Mouse (Mus musculus) ES-E14 (cell line): ENCODE measurements around the gene Syngr1. TPM values are rescaled to one million over a fixed set of nuclear protein-coding genes. Genes with fewer than 3 reads are reported as not detected.

Source experiments
- DNase-seq: peaks from one replicate; pipeline ENCODE4 v3.0.0-alpha.2; 2013; ENCODE audit warnings: low read depth, low spot score
- H3K27ac ChIP-seq: 2 replicates; pipeline ENCODE4 v1.5.1; 2012; ENCODE audit warnings: low read depth, mild to moderate bottlenecking, low read length, moderate library complexity, mixed read lengths; ENCODE audit not compliant: poor library complexity, insufficient read depth, severe bottlenecking
- H3K36me3 ChIP-seq: 2 replicates; pipeline ENCODE4 v1.6.1; 2012; ENCODE audit warnings: mild to moderate bottlenecking, low read length, moderate library complexity, mixed read lengths; ENCODE audit not compliant: control insufficient read depth, poor library complexity, insufficient read depth, severe bottlenecking
- H3K4me1 ChIP-seq, 2 experiments: fragments of 150-350 bp in 1 of 2; sonication (generic) in 1 of 2; 2 replicates each; pipeline ENCODE4 v1.6.1; 2012; ENCODE audit warnings: low read length in 2 of 2, mild to moderate bottlenecking in 1 of 2, mixed read lengths in 1 of 2; ENCODE audit not compliant: control insufficient read depth in 2 of 2, insufficient read depth in 2 of 2, poor library complexity in 1 of 2
- H3K4me3 ChIP-seq, 2 experiments: fragments of 150-350 bp in 1 of 2; sonication (generic) in 1 of 2; 2 replicates each; pipeline ENCODE4 v1.5.1; 2012; ENCODE audit warnings: low read length in 2 of 2, low read depth in 1 of 2, mild to moderate bottlenecking in 1 of 2, mixed read lengths in 1 of 2; ENCODE audit not compliant: insufficient read depth in 1 of 2, poor library complexity in 1 of 2, severe bottlenecking in 1 of 2
- H3K9ac ChIP-seq: 2 replicates; pipeline ENCODE4 v1.6.1; 2012; ENCODE audit warnings: low read depth, mild to moderate bottlenecking, low read length, mixed read lengths; ENCODE audit not compliant: poor library complexity, insufficient read depth, severe bottlenecking
- H3K9me3 ChIP-seq: fragments of 150-350 bp; sonication (generic); 2 replicates; pipeline ENCODE4 v1.6.1; 2012; ENCODE audit warnings: low read depth, mild to moderate bottlenecking, low read length; ENCODE audit not compliant: control insufficient read depth, insufficient read depth
- CHD2 ChIP-seq: IDR thresholded peaks from 2 replicates; pipeline ENCODE4 v1.6.1; 2014; ENCODE audit warnings: mild to moderate bottlenecking, low read depth, low read length, inconsistent platforms
- HCFC1 ChIP-seq: IDR thresholded peaks from 2 replicates; pipeline ENCODE4 v1.6.1; 2012; ENCODE audit warnings: low read length, inconsistent platforms, borderline replicate concordance; ENCODE audit not compliant: insufficient read depth
- MAFK ChIP-seq: IDR thresholded peaks from 2 replicates; pipeline ENCODE4 v1.6.1; 2014; ENCODE audit warnings: mild to moderate bottlenecking, low read depth, low read length, inconsistent platforms; ENCODE audit not compliant: insufficient read depth
- ZC3H11A ChIP-seq: IDR thresholded peaks from 2 replicates; pipeline ENCODE4 v1.6.1; 2012; ENCODE audit warnings: low read depth, mild to moderate bottlenecking, inconsistent platforms, low read length, borderline replicate concordance
- ZNF384 ChIP-seq: IDR thresholded peaks from 2 replicates; pipeline ENCODE4 v1.6.1; 2012; ENCODE audit warnings: low read depth, low read length, inconsistent platforms
- in situ Hi-C, 2 experiments: fragments of 600-800 bp; cut with MboI; formaldehyde crosslinking; loops; one replicate each; pipeline ENCODE4 v1.15.1; 2025; ENCODE audit warnings: low sequenced_read_pairs in 2 of 2, inconsistent platforms in 1 of 2; ENCODE audit not compliant: unreplicated experiment in 2 of 2
- total RNA-seq: library from RNA; depleted of rRNA; stranded (reverse); fragments of 300-350 nt; gene quantifications from 2 replicates; pipeline ENCODE4 v1.2.3, GENCODE M21; 2012

Syngr1 gene
- total RNA-seq, 1 experiment = 78.8 TPM

DNA sequence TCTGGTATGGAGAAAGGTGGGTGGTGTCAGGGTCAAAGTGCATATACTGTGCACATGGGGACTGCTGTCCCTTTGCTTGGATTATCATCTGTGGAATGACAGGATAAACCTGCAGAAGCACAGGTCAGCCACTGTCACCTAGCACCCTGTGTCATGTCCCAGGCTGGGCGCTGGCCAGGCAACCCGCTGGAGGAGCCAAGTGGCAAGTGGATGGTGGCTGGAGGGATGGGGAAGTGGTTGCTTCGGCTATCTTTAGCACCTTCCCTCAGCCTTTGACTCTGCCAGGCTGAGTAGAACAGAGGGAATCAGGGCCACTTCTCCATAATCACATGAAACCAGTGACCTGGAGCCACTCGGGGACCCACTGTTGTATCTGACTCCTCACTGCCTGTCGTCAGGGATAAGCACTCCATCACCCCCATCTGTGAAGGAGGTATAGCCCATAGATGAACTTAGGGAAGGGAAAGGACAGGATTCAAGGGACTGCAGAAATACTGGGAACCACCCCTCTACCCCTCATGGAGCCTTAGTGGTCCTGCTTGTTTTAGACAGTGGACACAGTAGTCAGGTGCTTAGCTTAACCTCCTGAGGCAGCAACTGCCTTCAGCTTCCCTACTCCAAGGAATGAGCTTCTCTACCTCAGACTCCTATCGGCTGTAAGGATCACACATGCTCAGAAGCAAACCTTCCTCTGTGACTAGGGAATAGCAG lies 16.3 kb upstream of the Syngr1 start:
- TF ChIP-seq MAFK (no peak), ZNF384 (no peak)
- H3K9me3 ChIP-seq = no peaks in the 10 kb centered on the region
- no peak overlapping the region for H3K4me3 ChIP-seq
- peaks cover 22% of the 10 kb centered on the region for H3K36me3 ChIP-seq
- DNase-seq = no peak
- in situ Hi-C loops = loop anchor here in 1 of 2 experiments (25.0 kb wide), 1 partner anchor 313 kb away; no protein-coding TSS in a partner anchor
- H3K4me1 ChIP-seq = peaks cover 0 to 14% of the 10 kb centered on the region in 2 experiments; a peak in 1 of 4 replicates
- no peak overlapping the region for H3K9ac ChIP-seq
- H3K27ac ChIP-seq = no peak overlapping the region

- no peak overlapping the region for H3K27ac ChIP-seq
- H3K9ac ChIP-seq = no peak overlapping the region
- no peak for TF ChIP-seq CHD2
- TF ChIP-seq HCFC1 = no peak
- TF ChIP-seq ZNF384 = no peak
- H3K4me1 ChIP-seq = peaks cover 0 to 12% of the 10 kb centered on the region in 2 experiments; a peak in 1 of 4 replicates
- H3K4me3 ChIP-seq = no peak overlapping the region
- DNase-seq = no peak
- peaks cover 27% of the 10 kb centered on the region for H3K36me3 ChIP-seq
- in situ Hi-C loops = no loop called here
- H3K9me3 ChIP-seq = no peaks in the 10 kb centered on the region
Measured at GRCm38 (mm10) chr15:80075374-80075694, 15.8 kb upstream of the Syngr1 start.

DNA sequence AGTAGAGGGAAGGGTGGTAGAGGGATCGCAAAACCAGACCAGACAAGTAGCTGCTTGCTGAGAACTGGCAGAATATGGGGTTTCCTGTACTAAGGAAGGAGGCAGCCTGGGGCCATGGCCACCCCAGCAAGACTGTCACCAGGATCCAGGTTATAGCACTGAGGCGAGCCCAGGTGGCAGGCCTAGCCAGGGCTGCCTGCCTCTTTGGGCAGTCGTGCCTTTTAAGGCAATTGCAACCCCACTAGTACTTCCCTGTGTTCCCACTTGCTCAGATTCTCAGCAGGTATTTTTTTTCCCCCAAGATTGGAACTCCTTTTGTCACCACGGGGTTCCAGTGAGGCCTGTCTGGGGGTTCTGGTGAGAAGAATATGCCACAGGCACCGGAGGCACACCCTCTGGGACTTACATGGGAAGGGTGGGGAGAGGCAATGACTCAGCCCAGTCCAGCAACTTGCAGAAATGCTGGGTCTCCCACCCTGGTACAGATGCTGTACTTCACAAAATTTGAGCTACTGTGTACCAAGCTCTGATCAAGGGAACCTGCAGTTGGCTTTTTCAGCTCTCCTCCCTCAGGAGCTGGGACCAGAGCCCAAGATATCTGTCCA lies 15.3 kb upstream of the Syngr1 start:
- in situ Hi-C loops = no loop called here
- DNase-seq = no peak
- TF ChIP-seq HCFC1 = no peak
- TF ChIP-seq ZNF384 = no peak
- TF ChIP-seq ZC3H11A = no peak
- no peak for TF ChIP-seq MAFK
- no peak for TF ChIP-seq CHD2
- H3K4me3 ChIP-seq = no peak overlapping the region
- H3K27ac ChIP-seq = no peak overlapping the region; the same call in 1 of the 2 replicates
- peaks cover 32% of the 10 kb centered on the region for H3K36me3 ChIP-seq
- H3K9ac ChIP-seq = no peak overlapping the region
- peaks cover 0 to 12% of the 10 kb centered on the region in 2 experiments; a peak in 1 of 4 replicates for H3K4me1 ChIP-seq
- H3K9me3 ChIP-seq = no peaks in the 10 kb centered on the region

GRCm38 (mm10) chr15:80076338-80077136 lies 14.6 kb upstream of the Syngr1 start:
- TF ChIP-seq ZNF384 (no peak), MAFK (no peak), ZC3H11A (no peak), HCFC1 (no peak), CHD2 (no peak)
- no peak overlapping the region; the same call in 1 of the 2 replicates for H3K27ac ChIP-seq
- in situ Hi-C loops = no loop called here
- no peak overlapping the region for H3K9ac ChIP-seq
- DNase-seq = peak; percentile 81
- H3K4me3 ChIP-seq = no peak overlapping the region
- peaks cover 0 to 12% of the 10 kb centered on the region in 2 experiments; a peak in 1 of 4 replicates for H3K4me1 ChIP-seq
- no peaks in the 10 kb centered on the region for H3K9me3 ChIP-seq
- peaks cover 40% of the 10 kb centered on the region for H3K36me3 ChIP-seq
